Mouse (Mus musculus): ENCODE measurements at regions not wholly inside any gene's neighbourhood (a gene's known extent, or its start where the extent isn't known, plus 50 kb on each side); places are given as distances from the start of the nearest gene placed in this dataset.

DNA sequence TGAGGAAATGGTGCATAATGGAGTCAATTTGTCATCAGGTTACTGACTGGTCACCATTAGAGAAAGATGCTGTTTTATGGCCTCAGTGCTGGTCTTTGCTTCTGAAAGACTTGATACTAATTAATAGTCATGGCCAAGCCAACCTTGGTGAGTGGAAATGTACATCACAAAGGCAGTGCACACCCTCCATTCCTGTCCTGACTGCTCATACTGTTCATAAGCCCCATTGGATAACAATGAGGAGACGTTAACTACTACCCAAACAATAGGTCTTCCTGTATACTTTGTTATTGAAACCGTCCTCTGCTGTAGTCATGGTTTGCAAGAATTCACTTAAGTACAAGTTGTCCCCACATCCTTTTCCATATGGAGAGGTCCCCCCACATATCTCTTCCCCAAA is 605.8 kb upstream of the Slc35b3 start:
- Histone ChIP-seq H3K9ac (ENCODE audit: low read depth, low read length) (no peak overlapping the region), H3K4me1 (ENCODE audit: control insufficient read depth, insufficient read depth, low read length) (no peaks in the 10 kb centered on the region), H3K27me3 (replicated peaks; ENCODE audit: control insufficient read depth, insufficient read depth, low read length) (no peaks in the 10 kb centered on the region), H3K4me2 (ENCODE audit: low read depth, low read length) (no peak overlapping the region), H3K27ac (ENCODE audit: low read length) (no peak overlapping the region), H3K9me3 (ENCODE audit: control insufficient read depth, low read length) (no peaks in the 10 kb centered on the region), H3K4me3 (ENCODE audit: low read length) (no peak overlapping the region), H3K36me3 (ENCODE audit: control insufficient read depth, insufficient read depth, low read length) (no peaks in the 10 kb centered on the region)
- no peak for ATAC-seq
- WGBS = 76% methylated on average over 2 of the region's 2 CpGs

DNA sequence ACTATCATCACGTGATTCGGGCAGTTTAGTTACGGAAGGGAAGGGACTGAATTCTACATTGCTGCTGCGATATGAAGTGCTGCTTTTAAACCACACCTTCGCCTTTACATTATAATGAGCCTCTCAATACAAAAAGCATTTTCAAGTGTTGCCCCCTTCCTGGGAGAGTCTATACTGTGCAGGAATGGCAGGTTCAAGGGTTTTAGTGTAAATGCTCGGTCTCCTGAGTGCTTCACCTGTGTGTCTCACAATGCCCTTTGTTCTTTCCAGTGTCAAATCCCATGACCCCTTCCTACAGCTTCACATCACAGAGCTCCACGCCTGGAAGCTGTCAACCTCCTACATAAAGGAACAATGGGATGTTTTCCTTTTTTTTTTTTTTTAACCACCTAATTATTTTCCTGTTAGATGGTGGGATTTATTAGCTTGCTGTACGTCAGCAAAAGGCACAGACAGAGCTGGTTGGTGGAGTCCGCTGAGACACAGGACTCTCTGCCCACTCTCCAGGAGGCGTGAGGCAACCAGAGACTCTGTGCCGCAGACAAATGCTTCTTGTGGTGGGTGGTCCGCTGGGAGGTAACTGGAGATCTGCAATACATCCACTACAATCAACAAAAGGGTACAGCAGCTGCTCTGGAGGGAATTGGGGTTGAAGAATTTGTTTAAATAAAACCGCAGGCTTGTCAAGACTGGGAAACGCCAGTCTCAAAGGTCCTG is 577.2 kb upstream of the Slc35b3 start:
- no peak for ATAC-seq
- no peak overlapping the region for H3K4me2 ChIP-seq (ENCODE audit: low read depth, low read length)
- H3K36me3 ChIP-seq (ENCODE audit: control insufficient read depth, insufficient read depth, low read length) = no peaks in the 10 kb centered on the region
- no peak overlapping the region for H3K9ac ChIP-seq (ENCODE audit: low read depth, low read length)
- WGBS = 39% methylated on average over 14 of the region's 14 CpGs
- H3K27me3 ChIP-seq (replicated peaks; ENCODE audit: control insufficient read depth, insufficient read depth, low read length) = no peaks in the 10 kb centered on the region
- no peak overlapping the region for H3K4me3 ChIP-seq (ENCODE audit: low read length)
- no peaks in the 10 kb centered on the region for H3K9me3 ChIP-seq (ENCODE audit: control insufficient read depth, low read length)
- no peak overlapping the region for H3K27ac ChIP-seq (ENCODE audit: low read length)
- no peaks in the 10 kb centered on the region for H3K4me1 ChIP-seq (ENCODE audit: control insufficient read depth, insufficient read depth, low read length)

DNA sequence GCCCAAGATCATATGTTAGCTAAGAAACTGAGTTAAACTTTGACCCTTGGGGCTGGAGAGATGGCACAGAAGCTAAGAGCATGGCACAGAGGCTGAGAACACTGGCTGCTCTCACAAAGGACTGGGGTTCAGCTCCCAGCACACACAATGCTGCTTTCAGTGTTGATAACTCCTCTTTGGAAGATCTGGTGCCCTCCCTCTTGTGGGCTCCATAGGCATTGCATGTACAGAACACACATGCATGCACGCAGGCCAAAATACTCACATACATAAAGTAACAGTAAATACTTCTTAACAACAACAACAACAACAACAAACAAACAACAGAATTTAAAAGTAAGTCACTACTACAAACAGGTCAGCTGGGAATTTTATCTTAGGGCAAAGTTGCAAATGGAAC is 565.8 kb upstream of the Slc35b3 start:
- Histone ChIP-seq H3K9me3 (ENCODE audit: control insufficient read depth, low read length) (no peaks in the 10 kb centered on the region), H3K4me3 (ENCODE audit: low read length) (no peak overlapping the region), H3K36me3 (ENCODE audit: control insufficient read depth, insufficient read depth, low read length) (no peaks in the 10 kb centered on the region), H3K27ac (ENCODE audit: low read length) (no peak overlapping the region), H3K27me3 (replicated peaks; ENCODE audit: control insufficient read depth, insufficient read depth, low read length) (no peaks in the 10 kb centered on the region), H3K9ac (ENCODE audit: low read depth, low read length) (no peak overlapping the region), H3K4me2 (ENCODE audit: low read depth, low read length) (no peak overlapping the region), H3K4me1 (ENCODE audit: control insufficient read depth, insufficient read depth, low read length) (no peaks in the 10 kb centered on the region)
- no peak for ATAC-seq
- WGBS = 94% methylated on average over 1 of the region's 1 CpGs

DNA sequence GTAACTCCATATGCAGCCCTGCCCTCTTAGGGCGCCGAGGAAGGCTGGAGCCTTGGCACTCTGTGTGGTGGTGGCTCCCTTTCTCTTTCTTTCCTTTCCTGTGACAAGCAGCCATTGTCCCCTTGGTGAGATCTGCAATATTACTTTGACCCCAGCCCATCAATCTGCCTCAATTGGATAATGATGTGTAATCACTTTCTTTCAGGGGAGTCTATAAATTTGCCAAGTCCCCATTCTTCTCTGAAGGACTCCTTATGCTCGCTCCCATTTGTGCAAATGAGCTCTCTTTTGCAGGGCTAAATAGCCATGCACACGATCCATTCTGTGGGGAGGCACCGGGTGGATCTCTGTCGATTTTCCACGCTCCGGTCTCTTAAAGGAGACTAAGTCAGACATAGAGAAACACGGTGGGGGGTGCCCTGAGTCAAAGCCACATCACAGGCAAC is 563.2 kb upstream of the Slc35b3 start:
- 72% methylated on average over 9 of the region's 9 CpGs for WGBS
- H3K9ac ChIP-seq (ENCODE audit: low read depth, low read length) = no peak overlapping the region
- H3K4me2 ChIP-seq (ENCODE audit: low read depth, low read length) = no peak overlapping the region
- no peaks in the 10 kb centered on the region for H3K4me1 ChIP-seq (ENCODE audit: control insufficient read depth, insufficient read depth, low read length)
- no peak overlapping the region for H3K4me3 ChIP-seq (ENCODE audit: low read length)
- no peaks in the 10 kb centered on the region for H3K36me3 ChIP-seq (ENCODE audit: control insufficient read depth, insufficient read depth, low read length)
- no peak overlapping the region for H3K27ac ChIP-seq (ENCODE audit: low read length)
- ATAC-seq = no peak
- no peaks in the 10 kb centered on the region for H3K27me3 ChIP-seq (replicated peaks; ENCODE audit: control insufficient read depth, insufficient read depth, low read length)
- H3K9me3 ChIP-seq (ENCODE audit: control insufficient read depth, low read length) = no peaks in the 10 kb centered on the region

DNA sequence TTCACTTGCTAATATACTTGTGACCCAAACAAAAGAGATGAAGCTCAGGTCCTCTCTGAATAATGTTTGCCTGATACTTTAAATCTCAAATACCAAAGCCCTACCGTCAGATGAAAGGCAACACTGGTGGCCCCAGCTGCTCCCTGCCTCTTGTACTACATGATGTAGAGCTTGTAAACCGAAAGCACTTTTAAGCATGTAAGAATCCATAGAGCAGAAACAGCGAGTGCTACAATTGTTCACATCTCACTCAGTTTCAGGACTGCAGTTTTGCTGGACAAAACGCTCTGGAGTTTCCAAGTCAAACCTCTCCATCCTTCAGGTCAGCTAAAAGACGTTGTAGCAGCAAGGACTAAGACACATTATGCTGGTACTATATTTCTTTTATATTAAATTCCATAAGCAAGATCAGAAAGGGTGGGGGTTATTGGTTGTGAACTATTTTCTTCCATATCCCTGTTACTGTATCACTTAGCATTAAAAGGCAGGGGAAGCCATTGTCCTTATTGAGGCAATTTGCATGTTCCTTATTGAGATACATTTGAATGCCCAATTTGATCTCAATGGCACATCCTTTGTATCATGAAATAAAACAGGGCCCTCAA is 562.7 kb upstream of the Slc35b3 start:
- no peak for ATAC-seq
- H3K9ac ChIP-seq (ENCODE audit: low read depth, low read length) = no peak overlapping the region
- WGBS = 55% methylated on average over 5 of the region's 5 CpGs
- H3K4me1 ChIP-seq (ENCODE audit: control insufficient read depth, insufficient read depth, low read length) = no peaks in the 10 kb centered on the region
- no peaks in the 10 kb centered on the region for H3K27me3 ChIP-seq (replicated peaks; ENCODE audit: control insufficient read depth, insufficient read depth, low read length)
- no peak overlapping the region for H3K4me2 ChIP-seq (ENCODE audit: low read depth, low read length)
- H3K9me3 ChIP-seq (ENCODE audit: control insufficient read depth, low read length) = no peaks in the 10 kb centered on the region
- no peaks in the 10 kb centered on the region for H3K36me3 ChIP-seq (ENCODE audit: control insufficient read depth, insufficient read depth, low read length)
- H3K27ac ChIP-seq (ENCODE audit: low read length) = no peak overlapping the region
- H3K4me3 ChIP-seq (ENCODE audit: low read length) = no peak overlapping the region

DNA sequence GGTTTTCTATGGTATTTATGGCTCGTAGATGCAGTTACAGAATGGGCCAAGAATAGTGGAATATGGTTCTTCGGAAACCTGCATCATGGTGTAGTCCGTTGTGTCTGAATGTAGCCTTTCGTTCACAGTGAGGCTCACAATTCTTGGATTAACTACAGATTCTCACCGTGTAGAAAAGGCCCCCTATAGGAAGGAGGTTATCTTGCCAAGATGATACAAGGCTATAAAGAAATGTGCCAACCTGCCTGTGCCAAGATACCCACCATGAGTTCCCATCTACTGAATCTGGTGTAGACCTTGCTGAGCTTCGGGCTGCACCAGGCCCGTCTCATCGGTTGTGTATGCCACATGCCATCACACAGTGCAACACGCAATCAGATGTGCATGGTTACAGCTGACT is 560.2 kb upstream of the Slc35b3 start:
- no peak for ATAC-seq
- Histone ChIP-seq H3K4me3 (ENCODE audit: low read length) (no peak overlapping the region), H3K4me1 (ENCODE audit: control insufficient read depth, insufficient read depth, low read length) (no peaks in the 10 kb centered on the region), H3K9ac (ENCODE audit: low read depth, low read length) (no peak overlapping the region), H3K4me2 (ENCODE audit: low read depth, low read length) (no peak overlapping the region), H3K27me3 (replicated peaks; ENCODE audit: control insufficient read depth, insufficient read depth, low read length) (no peaks in the 10 kb centered on the region), H3K36me3 (ENCODE audit: control insufficient read depth, insufficient read depth, low read length) (no peaks in the 10 kb centered on the region), H3K9me3 (ENCODE audit: control insufficient read depth, low read length) (no peaks in the 10 kb centered on the region), H3K27ac (ENCODE audit: low read length) (no peak overlapping the region)
- WGBS = 92% methylated on average over 9 of the region's 9 CpGs

DNA sequence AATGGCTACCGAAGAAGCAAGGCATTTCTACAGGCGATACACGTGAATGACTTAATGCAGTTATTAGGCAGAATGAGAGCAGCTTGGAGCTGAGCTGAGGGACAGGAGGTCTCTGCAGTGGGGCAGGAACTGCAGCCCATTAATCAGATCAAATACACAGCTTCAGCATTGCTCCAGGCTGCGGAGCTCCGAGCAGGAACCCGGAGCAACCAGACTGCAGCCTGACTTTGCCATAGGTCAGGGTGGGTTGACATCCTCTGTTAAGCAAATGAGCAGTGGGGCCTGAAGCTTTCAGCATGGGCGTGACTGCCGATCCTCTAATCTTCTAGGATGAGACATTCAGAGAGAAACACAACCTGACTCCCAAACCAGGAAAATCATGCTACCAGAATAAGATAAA is 555.4 kb upstream of the Slc35b3 start:
- WGBS = 51% methylated on average over 8 of the region's 8 CpGs
- Histone ChIP-seq H3K4me3 (ENCODE audit: low read length) (no peak overlapping the region), H3K9ac (ENCODE audit: low read depth, low read length) (no peak overlapping the region), H3K36me3 (ENCODE audit: control insufficient read depth, insufficient read depth, low read length) (no peaks in the 10 kb centered on the region), H3K4me2 (ENCODE audit: low read depth, low read length) (no peak overlapping the region), H3K4me1 (ENCODE audit: control insufficient read depth, insufficient read depth, low read length) (no peaks in the 10 kb centered on the region), H3K27ac (ENCODE audit: low read length) (no peak overlapping the region), H3K27me3 (replicated peaks; ENCODE audit: control insufficient read depth, insufficient read depth, low read length) (no peaks in the 10 kb centered on the region), H3K9me3 (ENCODE audit: control insufficient read depth, low read length) (no peaks in the 10 kb centered on the region)
- no peak for ATAC-seq

DNA sequence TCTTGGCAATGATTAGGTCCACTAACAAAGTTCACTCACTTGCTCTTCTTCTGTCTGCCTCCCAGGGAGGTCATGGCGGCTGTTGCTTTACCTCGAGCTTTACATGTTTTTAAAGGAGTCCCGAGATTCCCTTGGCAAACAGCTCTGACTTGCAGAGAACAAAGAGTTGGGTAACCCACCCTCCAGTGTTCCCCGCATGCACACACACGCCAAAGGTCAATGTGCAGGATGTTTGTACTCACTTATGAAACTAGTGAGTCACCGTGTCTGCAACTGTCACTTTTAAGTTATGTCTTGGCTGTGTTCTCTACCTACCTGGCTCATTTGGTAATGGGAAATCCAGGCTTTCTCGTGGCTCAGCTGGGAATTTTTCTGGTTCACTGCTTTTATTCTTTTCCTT is 529.1 kb upstream of the Slc35b3 start:
- Histone ChIP-seq H3K9ac (ENCODE audit: low read depth, low read length) (no peak overlapping the region), H3K9me3 (ENCODE audit: control insufficient read depth, low read length) (no peaks in the 10 kb centered on the region), H3K27me3 (replicated peaks; ENCODE audit: control insufficient read depth, insufficient read depth, low read length) (no peaks in the 10 kb centered on the region), H3K4me1 (ENCODE audit: control insufficient read depth, insufficient read depth, low read length) (no peaks in the 10 kb centered on the region), H3K36me3 (ENCODE audit: control insufficient read depth, insufficient read depth, low read length) (no peaks in the 10 kb centered on the region), H3K4me2 (ENCODE audit: low read depth, low read length) (no peak overlapping the region), H3K4me3 (ENCODE audit: low read length) (no peak overlapping the region), H3K27ac (ENCODE audit: low read length) (no peak overlapping the region)
- no peak for ATAC-seq
- 58% methylated on average over 7 of the region's 7 CpGs for WGBS

DNA sequence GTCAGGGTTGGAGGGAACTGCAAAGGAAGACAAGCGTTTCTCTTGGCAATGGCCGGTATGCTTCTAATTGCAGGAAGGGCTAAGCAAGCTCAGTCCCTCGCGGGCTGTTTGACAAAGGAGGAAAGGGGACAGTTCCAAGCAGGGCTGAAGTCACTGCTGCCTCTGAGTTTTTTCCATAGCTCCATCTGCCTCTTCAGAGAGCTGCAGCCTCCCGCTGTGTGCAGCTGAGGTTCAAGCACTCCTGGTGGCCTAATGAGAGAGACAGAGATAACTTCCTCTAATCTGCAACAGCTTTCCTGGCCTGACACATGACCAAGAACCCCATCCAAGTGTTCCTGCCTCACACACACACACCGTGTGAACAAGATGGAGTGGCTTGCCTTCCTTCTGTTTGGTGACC is 511.9 kb upstream of the Slc35b3 start:
- H3K36me3 ChIP-seq (ENCODE audit: control insufficient read depth, insufficient read depth, low read length) = no peaks in the 10 kb centered on the region
- no peaks in the 10 kb centered on the region for H3K27me3 ChIP-seq (replicated peaks; ENCODE audit: control insufficient read depth, insufficient read depth, low read length)
- H3K4me1 ChIP-seq (ENCODE audit: control insufficient read depth, insufficient read depth, low read length) = no peaks in the 10 kb centered on the region
- H3K9ac ChIP-seq (ENCODE audit: low read depth, low read length) = no peak overlapping the region
- H3K4me3 ChIP-seq (ENCODE audit: low read length) = no peak overlapping the region
- no peaks in the 10 kb centered on the region for H3K9me3 ChIP-seq (ENCODE audit: control insufficient read depth, low read length)
- no peak overlapping the region for H3K4me2 ChIP-seq (ENCODE audit: low read depth, low read length)
- ATAC-seq = no peak
- 63% methylated on average over 6 of the region's 6 CpGs for WGBS
- no peak overlapping the region for H3K27ac ChIP-seq (ENCODE audit: low read length)

DNA sequence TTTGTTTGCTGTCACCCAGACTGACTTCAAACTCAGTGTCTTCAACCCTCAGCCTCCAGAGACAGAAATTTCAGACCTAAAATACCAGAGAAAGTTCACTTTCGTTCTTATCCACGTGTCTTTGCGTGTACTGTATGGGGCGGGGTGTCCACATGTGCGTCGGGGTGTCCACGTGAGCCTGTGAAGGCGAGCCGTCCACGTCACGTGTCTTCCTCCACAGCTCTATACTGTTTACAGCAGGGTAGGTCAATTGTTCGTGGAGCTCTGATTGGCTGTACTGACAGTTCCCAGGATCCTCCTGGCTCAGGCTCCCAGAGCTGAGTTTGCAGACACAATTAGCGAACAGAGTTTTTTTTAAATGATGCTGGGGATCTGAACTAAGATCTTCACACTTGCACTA is 481.1 kb upstream of the Slc35b3 start:
- H3K27me3 ChIP-seq (replicated peaks; ENCODE audit: control insufficient read depth, insufficient read depth, low read length) = no peaks in the 10 kb centered on the region
- ATAC-seq = no peak
- no peaks in the 10 kb centered on the region for H3K36me3 ChIP-seq (ENCODE audit: control insufficient read depth, insufficient read depth, low read length)
- no peak overlapping the region for H3K27ac ChIP-seq (ENCODE audit: low read length)
- no peak overlapping the region for H3K4me2 ChIP-seq (ENCODE audit: low read depth, low read length)
- H3K9me3 ChIP-seq (ENCODE audit: control insufficient read depth, low read length) = no peaks in the 10 kb centered on the region
- whole genome bisulfite sequencing = 91% methylated on average over 13 of the region's 13 CpGs
- H3K9ac ChIP-seq (ENCODE audit: low read depth, low read length) = no peak overlapping the region
- H3K4me1 ChIP-seq (ENCODE audit: control insufficient read depth, insufficient read depth, low read length) = no peaks in the 10 kb centered on the region
- H3K4me3 ChIP-seq (ENCODE audit: low read length) = no peak overlapping the region

Data from intestine, embryonic 16.5 days (tissue).